Mouse (Mus musculus): Measurements from ENCODE around the gene Igfbp7.

DNA sequence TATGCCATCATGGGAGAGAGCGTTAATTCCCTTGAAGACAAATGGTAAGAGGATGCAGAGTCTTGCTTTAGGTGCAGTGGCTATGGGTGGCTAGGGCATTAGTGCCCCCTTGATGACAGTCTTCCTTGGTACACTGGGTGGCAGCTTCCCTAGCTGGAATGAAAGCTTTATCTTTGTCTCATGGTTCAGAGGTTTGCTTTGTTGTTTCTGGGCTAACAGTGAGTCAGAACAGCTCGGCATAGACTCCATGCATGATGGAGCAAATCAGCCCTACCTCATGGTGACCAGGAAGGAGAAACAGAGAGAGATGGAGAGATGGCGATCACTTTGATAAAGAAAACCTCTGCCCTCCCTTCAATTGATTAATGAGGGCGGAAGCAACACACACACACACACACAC is 28.5 kb upstream of the Igfbp7 start:
- TF ChIP-seq GATA1 (IDR thresholded peaks at IDR 0.05; ENCODE audit: low read length) = no peak
- no peak for TF ChIP-seq TAL1 (IDR thresholded peaks at IDR 0.05; ENCODE audit: low read length)
